Mouse (Mus musculus): ENCODE measurements around the gene Gm30083.

The Gm30083 gene

DNA sequence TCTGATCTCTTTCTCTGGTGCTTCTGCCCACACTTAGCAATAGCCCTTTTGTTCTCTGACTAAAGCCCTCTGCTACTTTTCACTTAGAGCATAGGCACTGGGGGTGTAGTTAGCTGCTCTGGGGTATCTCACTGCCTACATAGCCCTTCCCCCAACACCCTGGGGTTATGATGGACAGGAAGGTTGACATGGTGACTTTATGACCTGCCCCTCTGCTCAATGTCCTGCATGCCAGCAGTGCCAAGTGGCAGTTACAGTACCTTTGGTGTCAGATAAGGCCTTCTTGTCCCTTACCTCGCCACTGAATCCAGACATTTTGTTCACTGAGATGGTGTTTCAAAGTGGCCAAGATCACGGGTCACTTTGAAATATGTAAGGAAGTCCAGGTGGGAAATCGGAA lies at the start of gene Gm30083:
TSS of gene Gm30083 (minus strand) at position 120 of the 400 bp plus-strand sequence.
- DNase-seq (ENCODE audit: low spot score in 2 of 2), result peak in 1 of 2 experiments; percentile 25

DNA sequence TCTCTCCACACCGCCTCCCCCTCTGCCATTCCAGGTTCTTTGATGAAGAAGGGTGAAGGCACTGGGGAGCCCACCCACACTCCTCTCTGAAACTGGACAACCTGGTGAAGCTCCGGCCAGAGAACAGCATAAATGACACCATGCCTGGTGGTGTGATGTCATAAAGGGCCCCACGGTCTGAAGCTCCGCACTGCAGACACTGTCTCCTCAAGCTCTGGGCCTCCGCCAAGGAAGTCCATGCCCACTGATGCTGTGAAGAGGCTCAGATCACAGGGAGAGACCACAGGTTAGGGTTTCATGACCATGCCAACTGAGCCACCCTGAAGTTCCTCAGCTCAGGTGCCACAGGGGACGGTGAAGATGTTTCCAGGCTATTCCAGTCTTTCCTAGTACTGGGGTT lies 37.5 kb upstream of the Gm30083 start, which contains the start of gene Antxrl:
TSS of gene Antxrl (plus strand) at position 192 of the 400 bp plus-strand sequence.
- DNase-seq (ENCODE audit: low spot score in 2 of 2), result no peak

DNA sequence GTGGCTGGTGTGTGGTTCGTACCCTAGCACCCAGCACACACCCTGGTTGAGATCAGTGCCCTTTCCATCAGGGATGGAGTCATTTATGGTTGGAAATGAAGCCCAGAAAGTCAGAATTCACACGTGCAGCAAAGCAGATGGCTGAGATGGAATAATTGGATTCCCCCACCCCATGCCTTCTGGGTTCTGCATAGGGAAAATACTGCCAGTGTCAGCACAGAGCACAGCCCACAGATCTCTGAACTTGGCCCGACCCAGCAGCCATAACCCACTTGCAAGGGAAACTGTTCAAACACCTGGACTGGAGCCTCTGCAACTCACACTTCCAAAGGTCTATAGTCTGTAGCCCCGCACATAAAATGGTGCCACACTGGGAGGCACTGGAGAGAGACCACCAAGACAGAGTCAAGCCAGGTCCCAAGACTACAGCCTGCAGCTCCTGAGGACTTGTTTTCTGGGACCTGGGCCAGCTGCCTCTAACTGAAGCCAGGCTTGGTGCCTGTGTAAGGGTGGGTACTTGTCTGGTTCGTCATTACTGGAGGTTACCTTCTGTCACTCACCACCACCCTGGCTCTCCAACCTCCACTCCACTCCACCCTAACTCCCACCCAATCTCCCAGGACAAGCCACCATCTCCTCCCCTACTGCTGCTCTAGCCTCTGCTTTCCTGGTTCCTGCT lies 35.3 kb upstream of the Gm30083 start:
- no peak for DNase-seq (ENCODE audit: low spot score in 2 of 2)

DNA sequence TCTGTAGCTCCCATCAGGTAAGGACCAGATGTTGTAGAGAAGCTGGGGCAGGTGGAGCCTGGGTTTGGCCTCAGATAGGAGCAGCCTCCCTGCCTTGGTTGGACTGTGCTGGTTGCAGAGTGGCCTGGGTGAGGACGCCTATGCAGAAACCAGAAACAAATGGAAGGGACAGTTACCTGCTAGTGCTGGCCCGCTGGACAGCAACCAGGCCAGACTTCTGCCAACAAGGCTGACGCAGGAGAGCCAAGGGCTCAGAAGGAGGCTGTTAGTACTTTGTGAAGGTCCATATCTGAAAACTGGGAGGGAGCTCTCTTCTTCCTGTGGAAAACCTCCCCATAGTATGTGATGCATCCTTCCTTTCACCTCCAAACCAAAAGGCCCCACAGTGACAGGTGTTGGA lies 28.4 kb upstream of the Gm30083 start:
- DNase-seq (ENCODE audit: low spot score in 2 of 2), result no peak

DNA sequence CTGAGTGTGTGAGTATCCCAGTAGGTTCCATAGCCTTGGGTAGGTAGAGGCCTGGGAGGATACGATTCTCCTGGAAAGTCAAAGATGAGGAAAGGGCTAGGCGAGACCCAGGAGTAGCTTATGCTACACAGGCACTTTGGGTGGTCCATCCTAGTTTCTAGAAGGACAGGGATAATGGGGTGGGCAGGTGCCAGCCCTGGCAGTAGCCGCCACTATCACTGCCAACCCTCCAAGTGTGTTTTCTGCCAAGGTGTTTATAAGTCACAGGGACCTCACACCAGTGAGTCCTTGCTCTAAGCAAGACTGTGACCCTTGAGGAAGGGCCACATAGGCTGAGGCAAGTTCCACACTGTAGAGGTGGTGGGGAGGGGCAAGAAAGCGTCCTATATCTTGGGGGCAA lies 26.3 kb upstream of the Gm30083 start:
- no peak for DNase-seq (ENCODE audit: low spot score in 2 of 2)

DNA sequence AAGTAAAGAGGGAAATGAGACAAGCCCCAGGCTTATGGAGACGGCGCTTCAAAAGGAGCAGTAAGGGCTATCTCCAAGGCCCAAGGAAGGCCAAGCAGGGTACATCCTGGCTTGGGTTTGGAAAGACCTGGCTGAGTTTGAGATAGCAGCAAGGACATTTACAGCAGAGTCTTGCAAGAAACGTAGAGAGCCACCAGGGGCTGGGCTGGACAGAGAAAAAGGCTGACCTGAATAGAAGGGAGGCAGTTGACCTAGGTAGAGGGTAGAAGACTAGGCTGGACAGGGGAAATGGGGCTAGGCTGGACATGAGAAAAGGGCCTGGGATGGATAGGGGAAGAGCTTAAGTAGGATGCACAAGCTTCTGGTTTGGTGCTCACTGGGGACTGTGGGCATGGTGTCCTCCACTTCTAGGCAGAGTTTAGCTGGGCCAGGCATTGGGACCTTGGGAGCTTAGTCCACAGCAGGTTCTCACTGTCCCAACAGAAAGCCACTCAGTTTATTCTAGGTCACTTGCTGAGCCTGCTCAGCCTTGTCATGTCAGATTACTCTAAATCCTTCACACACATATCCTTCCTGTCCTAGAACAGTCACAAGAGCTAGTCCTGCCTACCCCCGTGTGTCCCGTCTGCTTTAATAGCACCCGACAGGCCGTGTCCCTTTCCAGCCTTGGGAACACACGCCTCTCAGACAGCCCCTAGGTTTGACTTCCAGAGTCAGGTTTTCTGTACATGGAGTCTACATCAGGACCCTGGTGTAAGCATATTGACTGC lies 19.0 kb upstream of the Gm30083 start:
- DNase-seq (ENCODE audit: low spot score in 2 of 2), result no peak

DNA sequence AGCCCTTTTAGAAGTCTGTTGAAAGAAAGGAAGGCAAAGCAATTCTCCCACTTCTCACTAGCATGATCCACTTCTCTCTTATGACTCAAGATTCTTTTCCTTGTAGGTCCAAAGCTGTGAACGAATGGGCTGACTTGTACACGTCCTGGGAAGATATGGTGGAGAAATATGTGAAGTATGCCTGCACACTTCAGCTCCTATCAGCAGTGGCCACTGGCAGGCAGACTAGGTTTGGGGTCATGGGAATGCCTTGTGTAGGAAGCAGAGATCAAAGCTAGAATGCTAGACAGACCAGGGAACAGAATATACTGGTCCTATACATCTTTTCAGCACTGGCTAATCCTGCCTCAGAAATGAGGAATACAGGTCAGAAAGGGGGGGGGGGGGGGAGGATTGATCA lies 11.7 kb upstream of the Gm30083 start:
- DNase-seq (ENCODE audit: low spot score in 2 of 2), result no peak

DNA sequence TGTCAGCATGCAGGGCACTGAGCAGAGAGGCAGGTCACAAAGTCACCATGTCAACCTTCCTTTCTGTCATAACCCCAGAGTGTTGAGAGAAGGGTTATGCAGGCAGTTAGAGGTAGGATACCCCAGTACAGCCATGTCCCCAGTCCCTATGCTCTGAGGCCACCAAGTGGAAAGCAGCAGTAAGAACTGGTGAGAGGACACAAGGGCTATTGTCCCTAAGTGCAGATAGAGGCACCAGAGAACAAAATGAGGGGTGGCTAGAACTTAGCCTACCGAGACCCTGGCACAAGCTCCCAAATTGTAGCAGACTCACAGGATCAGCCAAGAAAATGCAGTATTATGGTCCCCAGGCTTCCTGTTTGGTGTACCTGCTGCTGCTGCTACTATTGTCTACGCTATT lies 2.0 kb upstream of the Gm30083 start:
- peak in 1 of 2 experiments; percentile 44 for DNase-seq (ENCODE audit: low spot score in 2 of 2)

DNA sequence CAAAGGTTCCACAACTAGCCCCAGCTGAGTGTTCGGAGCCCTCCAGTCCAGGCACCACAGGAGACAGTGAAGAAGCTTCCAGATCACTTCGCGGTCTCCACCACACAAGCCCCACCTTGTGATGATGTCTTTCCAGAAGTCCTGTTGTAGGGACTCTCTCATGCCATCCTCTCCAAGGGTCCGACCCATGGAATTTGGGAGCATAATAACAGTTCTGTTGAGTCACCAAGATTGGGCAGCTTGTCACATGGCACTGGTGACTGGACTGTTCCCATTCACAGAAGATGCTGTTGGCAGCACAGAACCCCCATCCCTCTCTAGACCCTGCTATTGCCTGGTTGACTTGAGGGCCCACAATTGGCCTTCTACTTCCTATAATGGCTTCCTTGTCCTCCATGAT lies 1.4 kb upstream of the Gm30083 start, which contains the start of gene Gm5460:
TSS of gene Gm5460 (plus strand) at position 378 of the 400 bp plus-strand sequence.
- peak in 1 of 2 experiments; percentile 35 for DNase-seq (ENCODE audit: low spot score in 2 of 2)

DNA sequence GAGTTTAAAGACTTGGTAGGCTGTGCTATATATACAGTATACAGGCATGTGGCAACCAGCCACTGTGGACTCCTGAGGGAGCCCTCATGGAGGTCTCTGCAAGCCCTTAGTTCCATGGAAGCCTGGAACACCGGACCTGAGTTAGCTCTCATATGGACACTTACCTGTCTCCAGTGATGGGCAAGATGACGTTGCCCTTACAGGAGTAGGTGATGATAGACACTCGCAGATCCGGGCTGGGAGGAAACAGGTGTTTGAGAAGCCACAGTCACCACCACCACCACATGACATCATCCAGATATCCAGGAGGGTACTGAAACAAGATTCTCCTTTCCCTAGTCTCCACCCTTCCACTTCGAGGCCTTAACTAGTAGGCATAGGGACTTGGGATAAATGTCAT lies 12.6 kb downstream of the Gm30083 start:
- DNase-seq (ENCODE audit: low spot score in 2 of 2), result peak in 1 of 2 experiments; percentile 52

DNA sequence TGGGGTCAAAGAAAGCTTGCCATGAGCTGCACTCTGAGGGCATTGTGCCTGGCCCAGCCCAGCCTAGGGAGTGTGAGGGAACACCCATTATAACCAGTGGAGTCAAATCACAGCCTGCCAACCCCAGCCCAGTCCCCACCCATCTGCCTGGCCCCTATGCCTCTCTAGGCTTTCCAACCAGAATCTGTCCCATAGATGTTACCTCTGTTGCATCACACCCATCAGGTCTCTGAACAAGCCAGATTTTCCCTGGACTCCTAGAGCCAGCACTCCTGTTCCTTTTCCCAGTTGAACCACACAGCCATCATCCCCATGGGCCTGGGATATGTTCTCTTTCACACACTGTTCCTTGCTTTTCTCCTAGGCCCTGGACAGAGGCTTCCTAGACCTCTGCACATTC lies 13.5 kb downstream of the Gm30083 start:
- DNase-seq (ENCODE audit: low spot score in 2 of 2), result peak in 1 of 2 experiments; percentile 42

DNA sequence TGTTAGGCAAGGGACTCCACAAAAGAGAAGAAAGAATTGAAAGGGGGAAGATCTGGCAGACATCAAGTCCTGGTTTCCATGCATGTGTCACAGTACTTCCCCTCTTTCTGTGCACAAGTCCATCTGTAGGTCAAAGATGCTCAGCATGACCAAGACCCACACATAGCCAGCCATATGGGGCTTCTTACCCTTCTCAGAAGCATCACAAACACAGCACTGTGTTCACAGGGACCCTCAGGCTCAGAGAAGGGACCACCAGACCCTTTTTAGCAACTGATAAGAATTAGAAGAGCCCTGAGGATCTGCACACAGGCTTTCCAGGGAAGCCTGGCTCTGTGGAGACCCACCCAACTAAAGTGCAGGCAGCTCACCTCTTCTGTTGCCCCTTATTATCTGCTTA lies 14.9 kb downstream of the Gm30083 start:
- DNase-seq (ENCODE audit: low spot score in 2 of 2), result no peak

DNA sequence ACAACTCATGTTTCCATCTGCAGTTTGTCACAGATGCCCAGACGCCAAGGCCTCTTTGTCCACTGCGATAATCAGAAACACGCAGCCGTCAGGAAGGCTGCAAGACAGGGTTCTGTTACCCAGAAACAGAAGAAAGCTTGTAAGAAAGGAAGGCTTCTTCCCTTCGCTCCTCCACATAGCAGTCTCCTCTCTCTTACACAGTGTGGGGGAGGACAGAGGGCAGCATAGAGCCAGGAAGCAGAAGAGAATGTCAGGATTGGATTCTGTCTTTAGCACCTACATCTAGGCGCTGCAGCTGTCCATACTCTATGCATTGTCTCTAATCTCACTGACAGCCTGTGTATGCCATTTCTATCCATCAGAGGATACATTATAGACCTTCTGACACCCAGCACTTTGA lies 17.6 kb downstream of the Gm30083 start:
- no peak for DNase-seq (ENCODE audit: low spot score in 2 of 2)

DNA sequence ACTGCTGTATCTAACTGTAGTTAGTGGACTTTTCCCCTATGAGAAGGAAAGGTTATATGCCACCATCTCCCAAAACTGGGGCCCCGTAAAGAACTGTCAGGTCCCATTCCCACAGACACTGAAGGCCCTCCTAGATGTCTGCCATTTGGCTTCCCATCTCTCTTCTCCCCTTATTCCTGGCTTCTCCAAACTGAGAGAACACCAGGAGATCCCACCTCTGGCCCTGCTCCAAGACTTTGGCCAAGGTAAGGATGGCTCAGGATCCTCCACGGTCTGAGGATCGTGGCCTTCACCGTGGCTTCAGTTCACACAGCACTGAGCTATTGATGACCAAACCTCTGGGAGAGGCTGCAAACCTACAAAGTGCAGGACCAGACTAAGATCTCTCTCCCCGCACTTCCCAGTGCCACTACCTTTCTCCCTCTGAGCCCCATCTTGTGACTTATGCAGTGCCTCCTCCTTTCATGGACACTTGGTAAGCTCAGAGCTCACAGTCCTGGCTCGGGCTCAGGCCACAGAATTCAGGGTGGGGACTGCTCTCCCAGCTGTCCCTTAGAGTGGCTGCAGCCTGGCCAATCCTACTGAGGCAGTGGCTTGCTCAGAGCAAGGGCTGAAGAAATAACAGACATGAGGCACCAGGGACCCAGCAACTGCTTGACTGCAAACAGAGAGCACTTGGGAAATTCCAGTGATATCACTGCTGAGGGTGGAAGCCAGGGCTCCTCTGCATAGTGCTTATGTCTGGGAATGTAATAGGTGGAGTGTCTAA lies 21.3 kb downstream of the Gm30083 start:
- peak in 1 of 2 experiments; percentile 55 for DNase-seq (ENCODE audit: low spot score in 2 of 2)

DNA sequence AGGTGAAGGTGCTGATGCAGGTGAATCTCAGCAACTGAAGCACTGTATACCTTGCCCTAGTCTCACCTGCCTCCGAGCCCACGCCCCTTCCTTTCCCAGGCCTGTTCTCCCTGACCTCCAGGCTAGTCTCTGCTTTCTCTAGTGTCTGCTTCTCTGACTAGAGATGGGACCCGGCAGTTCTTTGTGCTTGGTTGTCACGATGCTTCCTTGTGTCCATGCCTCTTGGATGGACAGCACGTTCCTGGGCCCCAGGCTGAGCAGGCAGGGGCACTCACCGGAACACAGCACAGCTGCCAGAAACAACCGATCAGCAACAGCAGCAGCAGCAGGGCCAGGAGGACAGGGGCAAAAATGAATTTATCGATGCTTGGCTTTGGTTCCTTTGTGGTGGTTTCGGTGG lies 21.9 kb downstream of the Gm30083 start:
- DNase-seq (ENCODE audit: low spot score in 2 of 2), result peak in 1 of 2 experiments; percentile 44

DNA sequence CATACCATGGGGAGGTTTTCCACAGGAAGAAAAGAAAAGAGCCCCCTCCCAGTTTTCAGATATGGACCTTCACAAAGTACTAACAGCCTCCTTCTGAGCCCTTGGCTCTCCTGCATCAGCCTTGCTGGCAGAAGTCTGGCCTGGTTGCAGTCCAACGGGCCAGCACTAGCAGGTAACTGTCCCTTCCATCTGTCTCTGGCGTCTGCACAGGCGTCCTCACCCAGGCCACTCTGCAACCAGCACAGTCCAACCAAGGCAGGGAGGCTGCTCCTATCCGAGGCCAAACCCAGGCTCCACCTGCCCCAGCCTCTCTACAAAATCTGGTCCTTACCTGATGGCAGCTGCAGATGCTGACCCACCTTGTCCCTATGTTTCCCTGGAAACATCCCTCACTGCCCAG lies 23.0 kb downstream of the Gm30083 start:
- peak in 1 of 2 experiments; percentile 47 for DNase-seq (ENCODE audit: low spot score in 2 of 2)

DNA sequence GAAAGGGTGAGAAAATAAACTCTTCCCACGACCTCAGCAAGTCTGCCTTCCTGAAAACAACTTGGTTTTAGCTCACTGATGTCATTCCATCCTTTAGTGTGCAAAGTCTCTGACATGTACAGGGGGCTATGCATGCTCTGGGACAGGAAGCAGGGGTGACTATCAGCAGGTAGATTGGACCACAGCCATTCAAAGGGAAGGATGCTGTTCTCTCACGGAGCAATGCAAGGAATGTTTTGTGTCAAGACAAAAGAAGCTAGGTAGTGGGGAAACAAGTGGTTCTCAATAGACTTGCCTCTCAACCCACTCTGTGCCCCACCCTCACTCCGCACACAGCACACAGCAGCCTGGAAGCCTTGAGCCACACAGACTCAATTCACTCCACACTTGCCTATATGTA lies 25.8 kb downstream of the Gm30083 start:
- peak in 1 of 2 experiments; percentile 30 for DNase-seq (ENCODE audit: low spot score in 2 of 2)

DNA sequence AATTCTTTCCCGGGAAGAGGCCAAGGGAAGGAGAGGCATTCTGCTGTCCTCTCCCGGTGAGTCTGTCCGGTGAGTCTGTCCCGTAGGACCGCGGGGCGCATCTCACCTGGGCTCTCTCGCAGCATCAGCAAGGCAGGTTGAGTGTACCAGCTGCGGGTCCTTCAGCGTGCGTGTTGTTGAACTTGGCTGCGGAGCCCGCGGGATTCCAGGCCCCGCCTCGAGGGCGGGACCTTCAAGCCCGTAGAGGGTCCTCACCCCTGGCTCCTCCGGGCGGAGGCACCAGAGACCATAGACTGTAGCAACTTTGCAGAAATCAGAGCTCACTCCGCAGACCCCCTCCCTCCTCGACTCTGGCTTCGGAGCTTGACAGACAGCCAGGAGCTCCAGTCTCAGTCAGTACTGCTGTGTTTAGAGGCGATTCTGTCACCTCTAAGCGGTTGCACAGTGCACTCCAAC lies 36.4 kb downstream of the Gm30083 start, which contains the start of gene Zfp488:
TSS of gene Zfp488 (minus strand) at position 161 of the 456 bp plus-strand sequence.
- DNase-seq (ENCODE audit: low spot score in 2 of 2), result no peak

DNA sequence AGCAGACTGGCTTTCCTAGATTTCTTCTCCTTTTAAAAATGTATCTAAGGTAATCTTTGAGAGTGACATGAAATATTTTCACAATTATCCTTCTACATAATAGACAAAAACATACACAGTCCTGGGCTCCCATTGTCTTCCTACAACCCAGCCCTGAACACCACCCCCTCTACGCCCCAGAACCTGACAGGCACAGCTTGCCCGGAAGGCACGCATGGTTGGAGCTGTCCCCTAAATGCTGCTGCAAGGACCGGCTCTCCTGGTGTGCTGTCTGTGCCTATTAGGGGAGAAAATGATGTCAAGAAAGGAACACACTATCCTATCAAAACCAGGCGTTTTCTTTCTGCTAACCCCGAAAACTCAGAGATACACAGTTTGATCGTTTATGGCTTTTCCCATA lies 37.2 kb downstream of the Gm30083 start:
- no peak for DNase-seq (ENCODE audit: low spot score in 2 of 2)

DNA sequence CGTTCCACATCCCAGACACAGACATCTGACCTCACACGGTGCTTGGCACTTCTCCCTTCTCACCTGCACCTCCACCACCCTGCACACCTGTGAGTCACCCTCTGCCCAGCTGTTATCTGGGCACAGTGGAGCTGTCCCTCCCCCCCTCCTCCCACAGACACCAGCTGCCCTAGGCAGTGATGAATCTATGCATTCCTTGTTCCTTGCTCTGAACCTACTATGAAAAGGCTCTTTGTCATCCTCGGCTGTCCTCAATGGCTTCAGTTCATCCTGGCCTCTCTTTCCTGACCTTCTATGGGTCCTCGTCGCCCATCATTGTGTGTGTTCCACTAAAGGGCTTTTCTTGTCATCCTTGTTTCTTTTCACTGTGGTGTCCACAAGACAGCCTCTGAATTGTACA lies 40.2 kb downstream of the Gm30083 start:
- no peak for DNase-seq (ENCODE audit: low spot score in 2 of 2)

DNA sequence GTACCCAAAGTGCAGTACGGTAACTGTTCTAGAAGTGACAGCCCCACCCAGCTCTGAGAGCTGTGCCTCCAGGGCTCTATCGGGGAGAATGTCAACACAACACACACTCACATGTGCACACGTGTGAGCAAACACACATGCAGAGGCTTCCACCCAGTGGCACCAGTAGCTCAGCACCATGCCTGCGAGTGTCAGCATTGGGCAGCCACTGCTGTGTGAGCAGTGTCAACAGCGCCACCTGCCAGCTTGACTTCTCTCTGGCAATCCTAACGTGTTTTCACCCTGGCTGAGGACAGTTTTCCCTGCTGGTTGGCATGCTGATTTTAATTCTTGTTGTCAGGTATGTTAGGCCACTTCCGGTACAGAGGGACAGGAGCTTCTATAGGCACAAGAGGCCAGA lies 42.3 kb downstream of the Gm30083 start:
- DNase-seq (ENCODE audit: low spot score in 2 of 2), result no peak

DNA sequence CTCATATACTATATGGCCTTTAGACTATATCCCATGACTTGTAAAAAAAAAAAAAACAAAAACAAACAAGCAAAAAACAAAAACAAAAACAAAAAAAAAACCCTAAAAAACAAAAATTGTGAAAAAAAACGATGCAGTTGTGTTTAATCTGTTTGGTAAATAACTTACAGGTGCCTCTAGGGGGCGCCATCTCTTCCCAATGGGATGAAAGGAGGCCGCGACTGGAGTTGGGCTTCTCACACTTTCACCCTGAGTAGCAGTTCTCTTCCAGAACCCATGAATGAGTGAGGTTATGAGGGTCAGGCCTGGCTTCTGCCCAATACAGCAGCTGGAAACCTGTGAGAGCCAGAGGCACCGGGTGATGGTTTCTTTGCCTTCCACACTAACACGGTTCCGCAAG lies 49.3 kb downstream of the Gm30083 start:
- DNase-seq (ENCODE audit: low spot score in 2 of 2), result no peak

Measured in urinary bladder, postnatal 4 days (tissue).